Mouse (Mus musculus) c-Kit-positive CD71-positive TER-119-positive erythroid progenitor cells, embryonic 14.5 days (primary cell): ENCODE results near the gene Gm28308.

ENCODE experiments used
- DNase-seq: peaks from one replicate; pipeline ENCODE4 v3.0.0-alpha.2; 2013; ENCODE audit warnings: low spot score

The Gm28308 gene

DNA sequence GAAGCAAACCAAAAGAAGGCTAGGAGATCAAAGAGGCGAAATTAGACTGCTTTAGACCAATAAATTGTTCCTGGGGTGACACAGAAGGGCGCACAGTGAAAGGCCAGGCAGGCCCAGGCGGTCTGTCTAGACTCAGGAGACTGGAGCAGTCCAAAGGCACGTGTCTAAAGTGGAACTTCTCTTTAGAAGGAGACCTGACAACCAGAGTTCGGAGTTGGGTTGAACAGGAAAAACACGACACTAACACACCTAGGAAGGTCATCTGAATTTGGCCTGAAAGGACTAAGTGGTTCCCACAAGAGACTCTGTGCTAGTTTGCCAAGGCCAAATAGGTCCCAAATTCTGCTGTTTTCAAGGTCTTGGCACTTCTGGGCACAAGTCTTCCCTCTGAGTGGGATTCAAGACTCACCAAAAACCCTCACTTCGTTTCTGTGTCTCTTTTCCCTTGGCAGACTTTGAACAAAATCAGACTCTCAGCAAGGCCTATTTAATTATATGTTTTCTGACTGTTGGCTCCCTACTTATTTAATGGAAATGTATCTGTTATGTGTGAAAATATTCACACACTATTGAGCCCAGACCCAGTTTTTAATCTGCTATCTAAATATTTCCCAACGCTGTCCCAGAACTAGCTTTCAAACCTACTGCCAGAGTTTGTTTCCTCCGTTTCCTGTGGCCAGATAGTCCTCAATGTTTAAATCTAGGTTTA, 6.2 kb upstream of the Gm28308 start:
- DNase-seq: no peak

DNA sequence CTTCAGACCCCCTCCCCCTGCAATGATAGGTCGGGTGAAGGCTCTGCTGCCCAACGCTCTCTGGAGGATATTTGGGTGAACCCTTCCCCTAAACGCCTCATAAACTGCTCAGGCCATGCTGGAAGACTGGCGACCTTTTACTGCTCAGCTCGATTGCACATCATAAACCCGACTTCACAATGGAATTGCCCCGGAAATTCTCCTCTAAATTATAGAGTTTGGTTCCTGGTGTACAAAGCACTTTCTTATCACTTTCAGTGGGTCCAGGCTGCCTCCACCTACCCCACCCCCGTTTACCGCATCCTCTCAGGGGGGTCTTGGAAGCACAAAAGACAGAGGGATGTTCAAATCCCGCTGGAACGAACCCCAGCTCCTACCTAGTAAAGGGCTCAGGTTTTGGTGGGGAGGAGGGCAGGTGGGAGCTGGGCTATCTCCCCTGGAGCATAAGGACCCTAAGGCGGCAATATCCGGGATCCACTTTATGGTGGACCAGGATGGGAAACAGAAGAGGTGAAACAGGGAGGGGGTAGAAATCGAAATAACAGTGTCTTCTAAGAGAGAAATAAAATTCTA, 5.6 kb upstream of the Gm28308 start:
- DNase-seq: no peak

DNA sequence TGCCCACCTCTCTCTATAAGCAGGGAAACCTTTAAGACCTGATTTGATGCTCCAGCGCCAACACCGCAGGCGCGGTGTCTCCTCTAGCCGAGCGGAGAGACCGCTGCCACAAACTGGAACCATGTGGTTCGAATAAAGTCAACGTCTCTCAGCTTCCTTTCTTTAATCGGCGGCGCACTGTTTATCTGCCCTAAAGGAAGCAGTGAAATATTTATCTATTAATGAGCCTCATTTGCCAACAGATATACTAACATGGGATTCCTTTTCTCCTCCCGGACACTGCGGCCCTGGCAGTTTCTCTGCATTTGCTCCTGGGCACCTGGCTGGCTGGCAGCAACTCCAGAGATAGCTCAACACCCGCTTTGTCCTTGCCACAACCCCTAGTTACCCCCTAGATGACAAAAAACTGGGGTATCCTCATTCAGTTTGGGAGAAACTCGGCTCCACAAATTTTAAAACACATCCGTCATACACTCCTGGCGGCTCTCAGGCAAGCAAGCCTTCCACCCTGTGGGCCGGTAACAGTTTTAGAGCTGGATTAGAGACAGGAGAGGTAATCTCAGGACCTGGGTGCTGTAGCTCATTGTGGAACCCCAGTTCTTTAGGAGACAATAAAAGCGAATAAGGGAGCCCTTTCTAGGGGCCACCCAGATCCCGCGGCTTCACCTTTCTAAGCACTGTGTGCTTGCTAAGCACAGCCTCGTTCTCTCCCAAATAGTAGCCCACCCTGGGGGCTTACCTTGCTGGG, 4.9 kb upstream of the Gm28308 start:
- no peak for DNase-seq

- DNase-seq: no peak
These were observed 4.3 kb upstream of the Gm28308 start for GRCm38 (mm10) chr6:52217459-52217768.

DNA sequence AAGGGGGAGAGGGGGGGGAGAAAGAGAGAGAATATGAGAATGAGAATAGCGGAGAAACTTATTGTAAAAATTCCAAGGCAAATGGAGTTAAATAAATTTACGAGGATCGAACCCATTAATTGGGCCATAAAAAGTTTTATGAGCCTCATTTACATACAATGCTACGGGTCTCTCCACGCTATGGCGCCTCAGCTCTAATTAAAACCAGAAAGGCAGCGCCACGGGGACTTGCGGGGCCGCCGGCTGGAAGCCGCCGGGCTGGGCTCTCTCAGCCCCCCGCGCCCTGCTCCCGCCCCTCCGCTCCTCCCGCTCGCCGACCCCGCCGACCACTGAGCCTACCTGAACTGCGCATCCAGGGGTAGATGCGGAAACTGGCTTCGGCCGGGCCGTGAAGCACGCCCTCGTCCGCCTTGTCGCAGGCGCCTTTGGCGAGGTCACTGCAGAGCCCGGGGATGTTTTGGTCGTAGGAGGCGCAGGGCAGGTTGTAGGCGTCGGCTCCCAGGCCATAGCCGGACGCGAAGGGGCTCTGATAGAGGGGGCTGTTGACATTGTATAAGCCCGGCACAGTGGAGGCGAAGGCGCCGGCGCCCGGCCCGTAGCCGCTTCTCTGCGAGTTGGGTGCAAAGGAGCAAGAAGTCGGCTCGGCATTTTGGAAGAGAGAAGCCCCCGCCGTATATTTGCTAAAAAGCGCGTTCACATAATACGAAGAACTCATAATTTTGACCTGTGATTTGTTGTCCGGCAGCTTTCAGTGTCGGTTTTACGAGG, 3.7 kb upstream of the Gm28308 start:
- no peak for DNase-seq

GRCm38 (mm10) chr6:52215771-52216535, 2.8 kb upstream of the Gm28308 start:
- DNase-seq: no peak

- DNase-seq: no peak
These were observed 1.9 kb upstream of the Gm28308 start for GRCm38 (mm10) chr6:52215070-52215469.

DNA sequence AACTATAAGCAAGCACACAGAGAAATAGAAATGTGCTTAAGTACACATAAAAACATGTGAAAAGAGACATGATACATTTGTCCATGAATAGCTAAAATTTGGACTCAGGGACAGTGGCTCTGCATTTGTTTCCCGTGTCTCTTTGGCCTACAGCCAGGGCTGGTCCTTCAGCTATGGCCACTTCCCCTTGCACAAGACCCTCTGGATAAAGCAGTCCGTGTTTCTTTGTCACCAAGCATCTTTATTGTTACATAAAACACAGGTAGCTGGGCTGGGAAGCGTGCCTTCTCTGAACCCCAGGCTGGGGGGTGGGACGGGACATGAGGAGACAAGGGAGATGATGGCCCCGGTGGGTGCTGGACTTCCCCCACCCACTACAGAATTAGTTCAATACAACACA, 1.1 kb upstream of the Gm28308 start:
- no peak for DNase-seq

- no peak for DNase-seq
These were observed 502 bp downstream of the Gm28308 start for GRCm38 (mm10) chr6:52212556-52213118.

- DNase-seq: no peak
These were observed 1.2 kb downstream of the Gm28308 start for GRCm38 (mm10) chr6:52211961-52212360.

- no peak for DNase-seq
These were observed 1.8 kb downstream of the Gm28308 start for GRCm38 (mm10) chr6:52211170-52211935.

DNA sequence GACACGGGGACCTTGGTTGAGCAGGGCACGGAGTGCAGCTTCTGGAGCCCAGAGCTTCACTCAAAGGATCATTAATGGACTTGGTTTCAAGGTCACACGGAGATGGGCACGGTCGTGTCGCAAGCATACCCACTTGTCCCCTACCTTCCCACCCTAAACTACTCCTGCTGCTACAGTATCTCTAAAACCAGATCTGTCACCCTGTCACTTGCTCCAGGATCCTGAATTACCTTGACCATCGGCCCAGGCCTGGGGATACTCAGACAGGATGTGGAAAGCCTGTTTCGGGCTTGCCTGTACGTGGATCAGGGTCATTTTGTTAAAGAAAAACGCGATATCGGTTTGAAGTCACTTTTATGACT, 3.5 kb downstream of the Gm28308 start:
- no peak for DNase-seq

GRCm38 (mm10) chr6:52208868-52209684, 4.1 kb downstream of the Gm28308 start:
- no peak for DNase-seq

GRCm38 (mm10) chr6:52208072-52208867, 4.9 kb downstream of the Gm28308 start, which contains the start of gene Hoxa6:
TSS of gene Hoxa6 (minus strand) at chr6:52208722.
- DNase-seq: no peak

GRCm38 (mm10) chr6:52207684-52207976, 5.5 kb downstream of the Gm28308 start:
- DNase-seq: no peak

- DNase-seq: no peak
These were observed 6.1 kb downstream of the Gm28308 start for GRCm38 (mm10) chr6:52206882-52207683.

DNA sequence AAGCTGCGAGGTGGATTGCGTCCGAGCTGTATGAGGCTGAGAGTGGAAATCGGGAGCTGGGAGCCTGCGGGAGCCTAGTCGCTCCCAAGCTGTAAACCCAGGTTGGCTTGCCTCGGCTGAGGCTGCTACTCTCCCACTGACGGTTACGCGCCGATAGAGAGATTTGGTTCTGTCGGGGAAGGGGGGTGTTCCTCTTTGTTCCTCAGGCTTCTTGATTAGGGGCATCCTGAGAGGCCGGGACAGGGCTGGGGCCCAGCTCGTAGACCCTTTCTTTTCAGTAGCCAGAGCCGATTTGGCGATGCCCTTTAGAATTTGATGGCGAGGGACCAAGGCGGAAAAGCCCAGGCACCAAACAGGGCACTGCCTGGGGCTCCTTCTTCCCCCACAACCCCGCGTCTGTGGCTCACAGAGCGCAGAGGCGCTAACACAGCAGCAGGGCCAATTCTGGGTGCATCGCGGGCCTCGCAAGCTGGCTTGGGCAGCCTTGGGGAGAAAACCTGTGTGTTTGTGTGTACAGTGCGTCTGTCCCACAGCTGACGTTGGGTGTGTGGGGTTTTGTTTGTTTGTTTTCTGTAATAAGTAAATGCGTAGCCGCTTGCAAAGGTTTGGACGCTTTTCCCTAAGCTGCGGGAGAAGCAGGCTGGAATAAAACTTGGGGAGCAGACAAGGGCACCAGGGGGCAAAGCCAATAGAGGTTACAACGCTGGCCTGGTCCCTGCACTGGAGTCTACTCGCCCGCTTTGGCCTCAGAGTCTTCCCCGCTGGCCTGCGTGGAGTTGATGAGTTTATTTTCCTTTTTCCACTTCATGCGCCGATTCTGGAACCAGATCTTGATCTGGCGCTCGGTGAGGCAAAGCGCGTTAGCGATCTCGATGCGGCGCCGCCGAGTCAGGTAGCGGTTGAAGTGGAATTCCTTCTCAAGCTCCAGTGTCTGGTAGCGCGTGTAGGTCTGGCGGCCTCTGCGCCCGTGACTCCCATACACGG, 7.2 kb downstream of the Gm28308 start:
- no peak for DNase-seq
